Mouse (Mus musculus) hindbrain, embryonic 15.5 days (tissue): ENCODE results near the gene Rhoh. TPM values are rescaled to one million over a fixed set of nuclear protein-coding genes. Genes with fewer than 3 reads are reported as not detected.

Experiments
- ATAC-seq: fragments of 200-750 bp; cut with Nextera tagmentation; 2 replicates; pipeline ENCODE4 v1.8.0; 2017; ENCODE audit warnings: low read depth, moderate number of reproducible peaks, moderate TSS enrichment; ENCODE audit not compliant: low FRiP score
- H3K27ac ChIP-seq: fragments of 300-500 bp; sonication (generic); replicated peaks from 2 replicates; pipeline ENCODE4 v1.5.1; 2015; ENCODE audit warnings: mild to moderate bottlenecking, inconsistent platforms
- H3K27me3 ChIP-seq: fragments of 300-500 bp; sonication (generic); 2 replicates; pipeline ENCODE4 v1.6.1; 2015; ENCODE audit warnings: control low read depth, inconsistent platforms
- H3K36me3 ChIP-seq: fragments of 300-500 bp; sonication (generic); 2 replicates; pipeline ENCODE4 v1.6.1; 2015; ENCODE audit warnings: control low read depth, inconsistent platforms
- H3K4me1 ChIP-seq: fragments of 300-500 bp; sonication (generic); replicated peaks from 2 replicates; pipeline ENCODE4 v1.6.1; 2015; ENCODE audit warnings: control low read depth, inconsistent platforms
- H3K4me2 ChIP-seq: fragments of 300-500 bp; sonication (generic); 2 replicates; pipeline ENCODE4 v1.6.1; 2015; ENCODE audit warnings: moderate library complexity, mild to moderate bottlenecking, inconsistent platforms
- H3K4me3 ChIP-seq: fragments of 300-500 bp; sonication (generic); 2 replicates; pipeline ENCODE4 v1.5.1; 2015; ENCODE audit warnings: mild to moderate bottlenecking, inconsistent platforms
- H3K9ac ChIP-seq: fragments of 300-500 bp; sonication (generic); 2 replicates; pipeline ENCODE4 v1.6.1; 2015; ENCODE audit warnings: inconsistent platforms
- H3K9me3 ChIP-seq: fragments of 300-500 bp; sonication (generic); 2 replicates; pipeline ENCODE4 v1.6.1; 2016; ENCODE audit warnings: control low read depth, inconsistent platforms
- WGBS: fragments of 180-500 bp; shearing (Covaris S2); methylation state at CpG from one replicate; pipeline ENCODE4 v1.1.7; 2015; 5-methylcytosine and 5-hydroxymethylcytosine counted together
- polyA plus RNA-seq: library from polyadenylated mRNA; unstranded; fragments of >200 nt; fragmentation: Nextera tagmentation; extraction: Ambion mirVana; gene quantifications from 2 replicates; pipeline ENCODE4 v1.2.1, GENCODE M21; 2015

The Rhoh gene
- polyA plus RNA-seq, 1 experiment from 2014 or later, result 0.60 TPM

DNA sequence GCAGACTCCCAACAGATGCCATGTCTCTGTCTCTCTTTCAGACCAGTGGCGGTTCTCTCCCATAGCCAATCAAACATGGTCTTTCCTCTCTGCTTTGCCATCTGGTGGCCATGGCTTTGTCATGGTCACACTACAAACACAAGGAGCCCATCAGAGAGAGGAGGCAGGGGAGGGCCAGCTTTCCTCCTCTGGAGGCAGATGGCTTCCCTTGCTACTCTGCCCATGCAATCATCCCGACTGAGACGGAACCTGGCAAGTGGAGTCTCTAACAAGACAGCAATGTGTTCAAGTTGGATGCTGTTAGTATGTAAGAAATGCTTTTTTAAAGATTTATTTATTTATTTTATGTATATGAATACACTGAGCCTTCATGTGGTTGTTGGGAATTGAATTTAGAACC is 58.9 kb downstream of the Rhoh start:
- no peak overlapping the region for H3K4me2 ChIP-seq
- no peak for ATAC-seq
- no peak overlapping the region for H3K27ac ChIP-seq
- H3K9me3 ChIP-seq, result no peaks in the 10 kb centered on the region
- no peaks in the 10 kb centered on the region for H3K36me3 ChIP-seq
- H3K4me1 ChIP-seq, result peaks cover 16% of the 10 kb centered on the region
- WGBS, result 96% methylated on average over 3 of the region's 3 CpGs
- no peak overlapping the region for H3K9ac ChIP-seq
- H3K27me3 ChIP-seq, result no peaks in the 10 kb centered on the region
- no peak overlapping the region for H3K4me3 ChIP-seq

GRCm38 (mm10) chr5:65920701-65921426 is 59.9 kb downstream of the Rhoh start:
- Histone ChIP-seq H3K9me3 (no peaks in the 10 kb centered on the region), H3K27ac (no peak overlapping the region), H3K4me2 (no peak overlapping the region), H3K4me3 (no peak overlapping the region), H3K36me3 (no peaks in the 10 kb centered on the region), H3K9ac (no peak overlapping the region), H3K4me1 (peaks cover 16% of the 10 kb centered on the region), H3K27me3 (no peaks in the 10 kb centered on the region)
- ATAC-seq, result no peak
- 73% methylated on average over 12 of the region's 12 CpGs for WGBS

DNA sequence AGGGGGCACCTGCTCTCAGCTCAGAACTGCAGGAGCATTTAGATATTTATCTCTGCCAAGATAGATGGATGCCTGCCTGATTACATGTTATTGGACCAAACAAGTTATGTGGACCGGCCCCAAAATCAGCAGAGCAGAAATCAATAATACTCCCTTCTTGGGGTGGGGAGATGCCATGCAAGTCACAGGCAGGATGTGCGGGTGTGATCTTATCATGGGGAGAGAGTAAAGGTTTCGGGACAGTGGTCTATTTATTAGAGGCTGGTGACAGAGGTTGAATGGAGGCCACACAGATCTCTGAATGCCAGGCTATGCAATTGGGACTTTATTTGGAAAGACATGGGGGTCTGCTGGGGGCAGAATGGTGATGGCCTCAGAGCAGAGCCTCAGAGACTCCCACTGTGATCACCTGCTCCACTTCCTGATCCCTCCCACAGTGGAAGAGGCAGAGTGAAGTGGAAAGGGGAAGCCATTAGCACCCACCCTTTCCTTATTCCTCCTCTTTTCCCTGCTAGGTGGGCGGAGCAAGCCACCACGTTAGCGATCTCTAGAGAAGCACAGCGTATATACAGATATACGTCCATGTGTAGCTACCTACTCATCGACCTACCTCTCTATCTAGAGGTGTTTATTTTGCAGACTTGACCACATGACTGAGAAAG is 60.6 kb downstream of the Rhoh start:
- no peak overlapping the region for H3K27ac ChIP-seq
- H3K27me3 ChIP-seq, result no peaks in the 10 kb centered on the region
- H3K9me3 ChIP-seq, result no peaks in the 10 kb centered on the region
- no peak for ATAC-seq
- H3K36me3 ChIP-seq, result no peaks in the 10 kb centered on the region
- WGBS, result 78% methylated on average over 9 of the region's 9 CpGs
- H3K9ac ChIP-seq, result no peak overlapping the region
- no peak overlapping the region for H3K4me2 ChIP-seq
- H3K4me1 ChIP-seq, result peaks cover 16% of the 10 kb centered on the region
- no peak overlapping the region for H3K4me3 ChIP-seq

GRCm38 (mm10) chr5:65926666-65927065 is 65.7 kb downstream of the Rhoh start:
- WGBS, result 85% methylated on average over 6 of the region's 6 CpGs
- no peak for ATAC-seq
- Histone ChIP-seq H3K36me3 (no peaks in the 10 kb centered on the region), H3K27ac (no peak overlapping the region), H3K27me3 (no peaks in the 10 kb centered on the region), H3K4me1 (no peaks in the 10 kb centered on the region), H3K9ac (no peak overlapping the region), H3K4me2 (no peak overlapping the region), H3K9me3 (no peaks in the 10 kb centered on the region), H3K4me3 (no peak overlapping the region)

- no peaks in the 10 kb centered on the region for H3K4me1 ChIP-seq
- H3K36me3 ChIP-seq, result no peaks in the 10 kb centered on the region
- no peaks in the 10 kb centered on the region for H3K9me3 ChIP-seq
- no peak overlapping the region for H3K9ac ChIP-seq
- no peak overlapping the region for H3K4me3 ChIP-seq
- no peak for ATAC-seq
- no peak overlapping the region for H3K27ac ChIP-seq
- 69% methylated on average over 7 of the region's 7 CpGs for WGBS
- H3K27me3 ChIP-seq, result no peaks in the 10 kb centered on the region
- no peak overlapping the region for H3K4me2 ChIP-seq
These were observed 68.1 kb downstream of the Rhoh start for GRCm38 (mm10) chr5:65929162-65929561.

DNA sequence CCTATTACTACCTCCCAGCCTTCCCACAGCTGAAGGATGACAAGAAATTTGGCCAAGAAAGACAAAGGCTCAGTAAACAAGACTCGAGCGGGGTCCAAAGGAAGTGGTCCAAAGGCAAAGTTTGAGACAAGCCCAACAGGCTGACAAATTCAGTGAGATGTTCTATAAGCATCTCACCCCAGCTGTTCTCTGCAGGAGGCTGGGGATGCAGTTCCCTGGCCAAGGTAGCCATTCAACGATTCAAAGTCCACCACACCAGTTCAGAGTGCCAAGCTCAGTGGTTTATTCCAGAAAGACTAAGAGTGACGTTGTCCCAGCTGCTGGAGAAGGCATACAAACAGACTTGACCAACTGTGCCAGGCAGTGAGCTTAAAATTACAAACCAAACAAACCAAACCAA is 69.2 kb downstream of the Rhoh start:
- Histone ChIP-seq H3K9me3 (no peaks in the 10 kb centered on the region), H3K36me3 (no peaks in the 10 kb centered on the region), H3K4me2 (no peak overlapping the region), H3K4me1 (no peaks in the 10 kb centered on the region), H3K4me3 (no peak overlapping the region), H3K27me3 (no peaks in the 10 kb centered on the region), H3K9ac (no peak overlapping the region), H3K27ac (no peak overlapping the region)
- no peak for ATAC-seq
- 68% methylated on average over 4 of the region's 4 CpGs for WGBS

DNA sequence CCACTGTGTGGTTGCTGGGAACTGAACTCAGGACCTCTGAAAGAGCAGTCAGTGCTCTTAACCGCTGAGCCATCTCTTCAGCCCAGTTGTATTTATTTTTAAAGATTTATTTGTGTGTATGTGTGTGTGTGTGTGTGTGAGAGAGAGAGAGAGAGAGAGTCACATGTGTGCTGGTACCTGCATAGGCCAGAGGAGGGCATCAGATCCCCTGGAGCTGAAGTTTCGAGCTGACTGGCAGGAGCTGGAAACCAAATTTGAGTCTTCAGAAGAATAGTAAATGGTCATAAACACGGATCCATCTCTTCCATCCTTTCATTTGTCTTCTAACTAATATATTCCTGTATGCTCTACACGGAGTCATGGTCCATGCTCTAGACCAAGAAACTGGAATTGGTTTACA is 72.2 kb downstream of the Rhoh start:
- ATAC-seq, result no peak
- Histone ChIP-seq H3K4me3 (no peak overlapping the region), H3K27ac (no peak overlapping the region), H3K9me3 (no peaks in the 10 kb centered on the region), H3K4me1 (no peaks in the 10 kb centered on the region), H3K9ac (no peak overlapping the region), H3K36me3 (no peaks in the 10 kb centered on the region), H3K4me2 (no peak overlapping the region), H3K27me3 (no peaks in the 10 kb centered on the region)
- WGBS, result 89% methylated on average over 4 of the region's 4 CpGs

GRCm38 (mm10) chr5:65933764-65934163 is 72.8 kb downstream of the Rhoh start:
- H3K36me3 ChIP-seq, result no peaks in the 10 kb centered on the region
- H3K4me1 ChIP-seq, result no peaks in the 10 kb centered on the region
- WGBS, result 92% methylated on average over 2 of the region's 2 CpGs
- H3K4me2 ChIP-seq, result no peak overlapping the region
- H3K9me3 ChIP-seq, result no peaks in the 10 kb centered on the region
- no peak overlapping the region for H3K27ac ChIP-seq
- H3K9ac ChIP-seq, result no peak overlapping the region
- ATAC-seq, result no peak
- no peak overlapping the region for H3K4me3 ChIP-seq
- no peaks in the 10 kb centered on the region for H3K27me3 ChIP-seq

GRCm38 (mm10) chr5:65934783-65935182 is 73.8 kb downstream of the Rhoh start, which contains the start of gene Chrna9:
Gene Chrna9, plus strand, starts transcription at chr5:65934921.
- no peaks in the 10 kb centered on the region for H3K9me3 ChIP-seq
- H3K4me1 ChIP-seq, result no peaks in the 10 kb centered on the region
- no peak within 1 kb of the TSS for H3K27ac ChIP-seq
- no peak within 1 kb of the TSS for H3K4me3 ChIP-seq
- H3K9ac ChIP-seq, result no peak within 1 kb of the TSS
- H3K36me3 ChIP-seq, result no peaks in the 10 kb centered on the region
- WGBS, result 87% methylated on average over 5 of the region's 5 CpGs
- H3K4me2 ChIP-seq, result no peak within 1 kb of the TSS
- ATAC-seq, result no peak
- no peaks in the 10 kb centered on the region for H3K27me3 ChIP-seq

DNA sequence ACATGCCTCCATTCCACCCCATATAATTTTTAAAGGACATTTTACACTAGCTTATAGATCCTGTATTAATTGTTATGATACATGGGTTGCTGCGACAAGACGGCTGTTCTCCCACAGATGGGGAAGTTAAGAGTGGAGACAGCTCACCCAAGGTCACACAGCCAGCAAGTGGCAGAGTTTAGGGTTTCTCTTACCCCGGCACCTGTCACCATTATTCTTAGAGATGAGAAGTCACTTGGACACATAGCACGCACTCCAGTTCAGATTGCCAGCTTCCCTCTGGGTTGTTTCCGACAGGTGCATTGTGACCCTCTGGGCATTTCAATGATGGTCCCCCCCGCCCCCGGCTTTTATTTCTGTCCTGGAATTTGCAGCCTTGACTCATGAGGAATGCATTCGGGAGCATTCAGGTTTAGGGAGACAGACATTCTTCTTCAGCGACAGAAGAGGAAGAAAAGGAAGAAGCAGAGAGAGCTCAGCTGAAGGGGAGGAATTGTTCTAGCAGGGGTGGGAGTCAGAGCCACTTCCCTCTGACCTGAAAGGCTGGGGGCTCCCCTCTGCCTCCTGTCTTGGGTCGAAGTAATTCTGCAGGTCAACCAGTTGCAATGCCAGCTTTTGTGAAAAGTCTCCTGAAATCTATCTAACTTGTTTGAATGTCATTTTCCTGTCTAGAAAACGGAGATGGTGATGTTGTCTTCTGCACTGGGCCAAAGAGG is 76.2 kb downstream of the Rhoh start:
- 73% methylated on average over 11 of the region's 11 CpGs for WGBS
- H3K27ac ChIP-seq, result no peak overlapping the region

GRCm38 (mm10) chr5:65937998-65938715 is 77.1 kb downstream of the Rhoh start:
- H3K27ac ChIP-seq, result no peak overlapping the region
- 60% methylated on average over 9 of the region's 9 CpGs for WGBS
- no peak overlapping the region for H3K9ac ChIP-seq
- no peak overlapping the region for H3K4me2 ChIP-seq
- no peaks in the 10 kb centered on the region for H3K36me3 ChIP-seq
- peak; percentile 75 for ATAC-seq
- H3K4me1 ChIP-seq, result no peaks in the 10 kb centered on the region
- H3K9me3 ChIP-seq, result no peaks in the 10 kb centered on the region
- no peaks in the 10 kb centered on the region for H3K27me3 ChIP-seq
- H3K4me3 ChIP-seq, result no peak overlapping the region

More for the DNA sequence above, 76.2 kb downstream of the Rhoh start:
- Histone ChIP-seq H3K4me3 (no peak overlapping the region), H3K27me3 (no peaks in the 10 kb centered on the region), H3K36me3 (no peaks in the 10 kb centered on the region), H3K9me3 (no peaks in the 10 kb centered on the region), H3K4me2 (no peak overlapping the region), H3K9ac (no peak overlapping the region), H3K4me1 (no peaks in the 10 kb centered on the region)
- ATAC-seq, result no peak

DNA sequence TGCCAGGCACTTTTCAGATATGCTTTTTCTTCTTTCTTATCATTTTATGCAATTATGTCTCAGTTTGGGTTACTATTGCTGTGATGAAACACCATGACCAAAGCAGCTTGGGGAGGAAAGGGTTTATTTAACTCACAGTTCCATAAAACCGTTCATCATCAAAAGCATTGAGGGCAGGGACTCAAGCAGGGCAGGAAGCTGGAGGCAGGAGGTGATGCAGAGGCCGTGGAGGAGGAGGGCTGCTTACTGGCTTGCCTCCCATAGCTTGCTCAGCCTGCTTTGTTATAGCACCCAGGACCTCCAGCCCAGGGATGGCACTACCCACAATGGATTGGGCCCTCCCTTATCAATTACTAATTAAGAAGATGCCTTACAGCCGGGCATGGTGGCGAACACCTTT is 80.1 kb downstream of the Rhoh start:
- Histone ChIP-seq H3K4me3 (no peak overlapping the region), H3K4me2 (no peak overlapping the region), H3K27ac (no peak overlapping the region), H3K9me3 (no peaks in the 10 kb centered on the region), H3K27me3 (no peaks in the 10 kb centered on the region), H3K36me3 (no peaks in the 10 kb centered on the region), H3K4me1 (no peaks in the 10 kb centered on the region), H3K9ac (no peak overlapping the region)
- ATAC-seq, result no peak
- WGBS, result 74% methylated on average over 4 of the region's 4 CpGs
